Mouse (Mus musculus) liver, embryonic 15.5 days (tissue): ENCODE measurements around the gene Dpm2. TPM values are rescaled to one million over a fixed set of nuclear protein-coding genes. Genes with fewer than 3 reads are reported as not detected.

ENCODE experiments used
- ATAC-seq: fragments of 200-750 bp; cut with Nextera tagmentation; 2 replicates; pipeline ENCODE4 v1.8.0; 2017; ENCODE audit warnings: moderate number of reproducible peaks, mild to moderate bottlenecking, moderate library complexity; ENCODE audit not compliant: insufficient read depth
- H3K27ac ChIP-seq: fragments of 300-500 bp; sonication (generic); replicated peaks from 2 replicates; pipeline ENCODE4 v1.5.1; 2015; ENCODE audit warnings: mild to moderate bottlenecking, inconsistent platforms
- H3K27me3 ChIP-seq: fragments of 300-500 bp; sonication (generic); 2 replicates; pipeline ENCODE4 v1.6.1; 2015; ENCODE audit warnings: mild to moderate bottlenecking, inconsistent platforms
- H3K36me3 ChIP-seq: fragments of 300-500 bp; sonication (generic); replicated peaks from 2 replicates; pipeline ENCODE4 v1.6.1; 2015; ENCODE audit warnings: moderate library complexity, mild to moderate bottlenecking, inconsistent platforms
- H3K4me1 ChIP-seq: fragments of 300-500 bp; sonication (generic); replicated peaks from 2 replicates; pipeline ENCODE4 v1.6.1; 2015; ENCODE audit warnings: inconsistent platforms
- H3K4me2 ChIP-seq: fragments of 300-500 bp; sonication (generic); 2 replicates; pipeline ENCODE4 v1.6.1; 2015; ENCODE audit warnings: moderate library complexity, mild to moderate bottlenecking, inconsistent platforms
- H3K4me3 ChIP-seq: fragments of 300-500 bp; sonication (generic); replicated peaks from 2 replicates; pipeline ENCODE4 v1.5.1; 2015; ENCODE audit warnings: mild to moderate bottlenecking, inconsistent platforms
- H3K9ac ChIP-seq: fragments of 300-500 bp; sonication (generic); 2 replicates; pipeline ENCODE4 v1.6.1; 2015; ENCODE audit warnings: moderate library complexity, mild to moderate bottlenecking, inconsistent platforms
- H3K9me3 ChIP-seq: fragments of 300-500 bp; sonication (generic); replicated peaks from 2 replicates; pipeline ENCODE4 v1.6.1; 2016; ENCODE audit warnings: inconsistent platforms
- WGBS: fragments of 180-500 bp; shearing (Covaris S2); methylation state at CpG from one replicate; pipeline ENCODE4 v1.1.7; 2015; ENCODE audit warnings: mixed read lengths; ENCODE audit not compliant: insufficient replicate concordance; 5-methylcytosine and 5-hydroxymethylcytosine counted together
- polyA plus RNA-seq: library from polyadenylated mRNA; unstranded; fragments of >200 nt; fragmentation: Nextera tagmentation; extraction: Ambion mirVana; gene quantifications from 2 replicates; pipeline ENCODE4 v1.2.1, GENCODE M21; 2015

Gene Dpm2
- polyA plus RNA-seq, 1 experiment from 2014 or later: 49.0 TPM

GRCm38 (mm10) chr2:32618051-32618450, 47.4 kb downstream of the Dpm2 start:
- no peak for ATAC-seq
- 84% methylated on average over 9 of the region's 9 CpGs for WGBS
- Histone ChIP-seq H3K27ac (no peak overlapping the region), H3K4me3 (no peak overlapping the region), H3K4me2 (no peak overlapping the region), H3K4me1 (peaks cover 27% of the 10 kb centered on the region), H3K27me3 (no peaks in the 10 kb centered on the region), H3K9ac (no peak overlapping the region), H3K36me3 (peaks cover 50% of the 10 kb centered on the region), H3K9me3 (no peaks in the 10 kb centered on the region)

- H3K27me3 ChIP-seq: no peaks in the 10 kb centered on the region
- peak; percentile 54 for ATAC-seq
- H3K36me3 ChIP-seq: peaks cover 31% of the 10 kb centered on the region
- peak overlapping the region; percentile 29; the same call in 1 of the 2 replicates for H3K27ac ChIP-seq
- H3K4me1 ChIP-seq: peaks cover 46% of the 10 kb centered on the region
- H3K4me2 ChIP-seq: no peak overlapping the region
- 40% methylated on average over 4 of the region's 4 CpGs for WGBS
- H3K4me3 ChIP-seq: no peak overlapping the region
- H3K9ac ChIP-seq: no peak overlapping the region
- no peaks in the 10 kb centered on the region for H3K9me3 ChIP-seq
Observed at GRCm38 (mm10) chr2:32620682-32621516, 50.2 kb downstream of the Dpm2 start.

GRCm38 (mm10) chr2:32621517-32621859, 50.8 kb downstream of the Dpm2 start, which contains the start of gene Ak1:
TSS of gene Ak1 (plus strand) at chr2:32621758.
- Histone ChIP-seq H3K4me3 (no peak within 1 kb of the TSS), H3K4me2 (no peak within 1 kb of the TSS), H3K4me1 (peaks cover 52% of the 10 kb centered on the region), H3K27ac (peak within 1 kb of the TSS; percentile 29), H3K36me3 (peaks cover 26% of the 10 kb centered on the region), H3K27me3 (no peaks in the 10 kb centered on the region), H3K9ac (no peak within 1 kb of the TSS), H3K9me3 (no peaks in the 10 kb centered on the region)
- WGBS: 35% methylated on average over 7 of the region's 7 CpGs
- ATAC-seq: no peak

Other genes with a start within 250 kb of the Dpm2 start
- gene Ciz1, start 218.5 kb upstream of the Dpm2 start, polyA plus RNA-seq: 17.0 and 18.0 TPM in 2 replicates
- 0.44 and 0.50 TPM in 2 replicates for gene Dnm1, start 217.5 kb upstream of the Dpm2 start, polyA plus RNA-seq
- 25.0 and 29.0 TPM in 2 replicates for gene 1110008P14Rik, start 188.9 kb upstream of the Dpm2 start, polyA plus RNA-seq
- 185 and 214 TPM in 2 replicates for gene Lcn2, start 182.6 kb upstream of the Dpm2 start, polyA plus RNA-seq
- 12.0 and 12.2 TPM in 2 replicates for gene Ptges2, start 175.0 kb upstream of the Dpm2 start, polyA plus RNA-seq
- gene Naif1, start 120.4 kb upstream of the Dpm2 start, polyA plus RNA-seq: 2.4 TPM in 2 replicates
- 9.6 and 10.4 TPM in 2 replicates for gene Slc25a25, start 119.4 kb upstream of the Dpm2 start, polyA plus RNA-seq
- gene Fam102a, start 35.5 kb upstream of the Dpm2 start, polyA plus RNA-seq: 1.3 and 2.2 TPM in 2 replicates
- gene Pip5kl1, start 3.9 kb downstream of the Dpm2 start, polyA plus RNA-seq: 0.22 TPM in 1 of 2 replicates, not detected in the other
- not detected in 2 replicates for gene 9430097D07Rik, start 4.8 kb downstream of the Dpm2 start, polyA plus RNA-seq
- 7.9 and 8.5 TPM in 2 replicates for gene St6galnac4, start 16.2 kb downstream of the Dpm2 start, polyA plus RNA-seq
- gene St6galnac6, start 28.9 kb downstream of the Dpm2 start, polyA plus RNA-seq: 11.6 and 11.7 TPM in 2 replicates
- gene Ak1, start 50.9 kb downstream of the Dpm2 start, polyA plus RNA-seq: 4.7 and 6.6 TPM in 2 replicates
- gene Eng, start 75.7 kb downstream of the Dpm2 start, polyA plus RNA-seq: 23.5 and 29.5 TPM in 2 replicates
- gene Fpgs, start 133.3 kb downstream of the Dpm2 start, polyA plus RNA-seq: 41.2 and 51.2 TPM in 2 replicates
- gene Cdk9, start 142.2 kb downstream of the Dpm2 start, polyA plus RNA-seq: 48.3 and 49.6 TPM in 2 replicates
- gene Sh2d3c, start 150.2 kb downstream of the Dpm2 start, polyA plus RNA-seq: 7.0 and 8.3 TPM in 2 replicates
- gene 6330409D20Rik, start 170.2 kb downstream of the Dpm2 start, polyA plus RNA-seq: not detected in 2 replicates
- gene Tor2a, start 186.4 kb downstream of the Dpm2 start, polyA plus RNA-seq: 24.7 and 27.7 TPM in 2 replicates
- 0.13 TPM in 1 of 2 replicates, not detected in the other for gene Ttc16, start 204.8 kb downstream of the Dpm2 start, polyA plus RNA-seq
- gene Ptrh1, start 204.9 kb downstream of the Dpm2 start, polyA plus RNA-seq: 1.5 and 1.8 TPM in 2 replicates
- gene Cfap157, start 213.6 kb downstream of the Dpm2 start, polyA plus RNA-seq: not detected in 2 replicates